Mouse (Mus musculus) A20 (cell line): ENCODE measurements at regions not wholly inside any gene's neighbourhood (a gene's known extent, or its start where the extent isn't known, plus 50 kb on each side); places are given as distances from the start of the nearest gene placed in this dataset.

Source experiments
- DNase-seq: peaks from one replicate; pipeline ENCODE4 v3.0.0-alpha.2; 2011; ENCODE audit warnings: low read depth, low spot score

DNA sequence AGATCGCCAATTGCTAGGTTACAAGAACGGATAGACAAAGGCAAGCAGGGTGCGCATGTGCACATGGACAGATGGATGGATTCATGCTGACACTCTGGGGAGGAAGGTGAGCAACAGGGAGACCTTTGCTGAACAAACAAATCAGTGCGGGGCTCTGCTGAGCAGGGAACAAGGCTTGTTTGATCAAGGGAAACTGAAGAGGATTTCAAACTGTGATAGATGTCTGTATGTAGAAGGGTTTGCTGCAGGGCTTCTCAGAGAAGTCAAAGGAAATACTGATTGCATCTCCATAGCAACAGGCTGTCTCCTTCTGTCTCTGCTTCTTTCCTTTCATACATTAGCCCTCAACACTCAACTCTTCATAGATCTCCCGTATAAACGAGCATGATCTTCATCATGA is 185.5 kb upstream of the Rnd3 start:
- no peak for DNase-seq

DNA sequence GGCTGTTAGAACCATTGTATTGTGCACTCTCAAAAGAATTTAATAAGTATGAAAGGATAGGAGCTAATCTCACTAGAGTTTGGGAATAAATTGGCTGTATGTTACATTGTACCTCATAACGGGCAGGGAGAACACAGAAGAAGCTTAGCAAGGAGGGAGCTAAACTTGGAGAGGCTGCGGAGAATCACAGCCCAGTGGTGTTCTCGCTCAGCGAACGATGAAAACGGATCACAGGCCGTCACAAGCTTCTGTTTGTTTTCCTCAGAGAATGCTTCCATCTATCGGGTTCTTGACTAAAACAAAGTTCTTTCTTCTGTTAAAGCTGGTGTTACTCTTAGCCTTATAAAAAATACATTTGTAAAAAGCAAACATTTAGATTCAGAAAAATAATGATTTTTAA is 178.2 kb upstream of the Rnd3 start:
- DNase-seq: no peak

DNA sequence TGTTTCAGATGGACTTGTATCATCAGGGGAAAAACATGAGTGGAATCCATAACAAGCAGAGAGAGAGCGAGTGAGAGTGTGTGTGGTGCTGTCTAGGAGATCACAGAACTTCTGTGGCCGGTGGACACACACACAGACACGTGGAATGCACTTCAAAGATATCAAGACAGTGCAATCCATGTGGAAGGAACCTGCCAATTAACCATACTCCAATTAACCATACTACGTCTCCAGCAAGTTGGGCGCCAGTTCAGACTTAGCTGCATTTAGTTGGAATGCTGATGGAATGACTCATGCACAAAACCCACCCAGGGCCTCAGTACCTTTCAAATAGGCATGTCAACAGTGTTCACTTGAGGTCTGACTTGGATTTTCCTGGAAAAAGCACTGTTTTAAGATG is 172.8 kb upstream of the Rnd3 start:
- DNase-seq: no peak

DNA sequence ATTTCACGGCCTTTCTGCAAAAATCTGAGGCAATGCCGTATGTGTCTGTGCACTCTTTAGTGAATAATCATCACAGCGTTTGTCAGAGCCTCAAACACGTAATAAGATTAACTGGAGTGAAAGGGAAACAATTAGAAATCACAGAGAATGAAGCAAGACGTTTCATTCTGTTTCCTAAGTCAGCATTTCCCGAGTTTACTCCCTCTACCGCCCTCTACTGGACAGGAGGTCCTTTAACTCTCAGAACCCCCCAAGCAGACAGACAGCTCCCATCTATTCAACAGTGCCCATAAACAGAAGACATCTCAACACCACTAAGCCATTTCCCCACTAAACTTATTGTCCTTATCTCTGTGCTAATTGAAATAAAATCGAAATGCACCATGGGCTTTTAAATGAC is 167.5 kb upstream of the Rnd3 start:
- no peak for DNase-seq

DNA sequence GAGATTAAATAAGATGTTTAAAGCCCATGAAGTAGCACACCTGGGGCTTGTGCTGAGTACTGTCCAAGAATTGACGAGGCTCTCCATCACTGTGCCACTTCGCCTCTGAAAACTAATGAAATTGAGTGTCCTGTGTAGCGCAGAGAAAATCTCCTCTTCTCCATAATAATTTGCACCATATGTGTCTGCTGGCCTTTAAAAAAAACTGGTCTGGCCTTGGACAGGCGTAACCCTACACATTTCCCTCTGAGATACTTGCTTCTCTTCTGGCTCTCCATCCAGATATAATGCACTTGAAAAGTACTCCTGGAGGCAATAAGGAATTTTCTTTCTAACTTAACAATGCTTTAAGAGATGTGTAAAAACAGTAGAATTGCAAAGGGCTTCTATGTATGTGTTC is 164.5 kb upstream of the Rnd3 start:
- no peak for DNase-seq

DNA sequence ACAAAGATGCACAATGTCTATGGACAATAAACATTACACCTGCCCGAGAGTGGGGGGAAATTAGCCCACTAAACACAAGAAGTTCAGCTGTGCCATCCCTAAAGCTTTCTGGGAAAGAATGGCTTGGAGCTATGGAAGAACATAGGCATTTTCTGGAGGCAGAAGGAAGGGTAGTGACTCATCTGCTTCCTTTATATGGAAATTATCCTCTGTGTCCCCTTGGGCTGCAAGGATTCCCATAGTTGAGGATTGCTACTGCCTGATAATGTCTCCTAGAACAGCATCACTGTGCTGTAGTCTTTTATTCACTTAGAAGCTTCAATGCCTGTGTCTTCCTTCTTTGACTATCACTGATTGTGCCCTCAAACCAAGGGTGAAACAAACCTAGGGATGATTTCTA is 157.3 kb upstream of the Rnd3 start:
- DNase-seq: no peak

DNA sequence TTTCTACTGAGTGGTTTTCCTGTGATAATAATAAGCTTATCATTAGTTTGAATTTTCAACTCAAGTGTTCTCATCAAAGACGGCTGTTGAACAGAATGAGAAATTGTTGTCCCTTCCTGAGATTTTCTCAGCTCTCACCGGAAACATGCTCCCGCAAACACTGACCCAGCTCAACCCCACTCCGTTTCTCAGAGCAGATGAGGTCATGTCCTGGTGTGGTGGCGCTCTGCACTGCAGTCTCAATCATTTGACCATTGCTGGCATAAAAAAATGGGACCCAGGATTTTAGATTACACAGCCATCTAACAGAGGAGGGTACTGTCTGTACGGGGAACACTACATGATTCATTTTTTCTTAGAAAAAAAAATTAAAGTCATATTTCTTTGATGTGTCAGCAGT is 156.5 kb upstream of the Rnd3 start:
- DNase-seq: no peak

DNA sequence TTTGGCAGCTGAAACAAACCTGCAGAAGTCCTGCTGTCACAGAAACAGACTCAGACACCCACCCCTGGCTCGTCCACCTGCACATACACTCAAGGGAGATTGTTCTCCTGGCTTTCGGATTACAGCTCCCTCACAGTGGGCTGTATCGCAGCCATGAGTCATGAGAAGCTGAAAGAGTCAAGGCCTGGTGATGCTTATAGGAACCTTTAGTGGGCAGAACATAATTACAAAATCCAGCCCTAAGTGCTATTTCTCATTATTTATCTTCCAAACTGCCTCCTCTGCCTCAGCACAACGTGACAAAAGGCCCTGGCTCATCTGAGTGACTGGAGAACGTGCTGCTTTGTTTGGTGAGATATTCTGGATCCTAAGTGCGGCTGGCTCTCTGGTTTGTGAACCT is 155.8 kb upstream of the Rnd3 start:
- DNase-seq: no peak

DNA sequence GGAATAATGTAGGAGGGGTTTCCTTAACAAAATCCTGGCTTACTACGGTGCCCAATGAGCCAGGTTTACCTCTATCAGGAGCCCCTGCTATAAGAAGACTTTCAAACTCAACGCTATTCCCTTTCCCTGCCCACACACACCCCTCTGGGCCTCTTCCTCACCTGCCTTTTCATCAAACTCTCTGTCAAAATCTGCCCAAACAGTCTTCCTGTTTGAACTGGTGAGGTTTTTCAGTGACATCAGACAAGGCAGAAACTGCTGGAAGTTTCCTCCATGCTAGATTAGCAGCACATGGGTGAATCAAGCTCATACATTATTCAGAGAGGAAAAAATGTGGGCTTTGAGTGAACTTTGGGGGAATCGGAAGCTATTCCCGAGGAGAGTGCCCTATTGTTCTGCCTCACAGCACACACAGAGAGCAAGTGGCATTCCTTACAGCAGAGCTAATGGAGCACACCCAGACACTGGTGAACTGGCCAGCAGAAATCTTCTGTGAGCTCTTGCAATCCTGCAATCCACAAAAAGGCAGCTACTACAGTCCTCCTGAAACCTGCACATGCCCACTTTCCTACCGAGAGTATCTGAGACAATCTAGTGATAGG is 141.8 kb upstream of the Rnd3 start:
- DNase-seq: no peak

DNA sequence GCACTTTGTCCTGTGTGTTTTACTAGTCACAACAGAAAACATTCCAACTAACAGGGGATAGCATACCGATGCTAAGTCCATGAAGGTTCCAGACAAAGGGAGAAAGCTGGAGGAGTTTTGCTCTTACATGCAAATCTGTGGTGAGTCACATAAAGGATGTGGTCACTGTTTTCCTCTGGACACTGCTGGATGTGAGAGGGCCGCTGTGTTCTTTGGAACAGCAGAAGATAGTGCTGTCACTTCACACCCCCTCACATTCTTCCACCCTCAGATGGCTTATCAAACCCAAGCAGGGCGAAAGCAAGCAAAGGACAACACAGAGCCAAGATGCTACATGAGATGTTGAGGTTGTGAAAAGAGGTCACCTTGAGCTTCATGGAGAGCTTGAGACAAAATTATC is 139.8 kb upstream of the Rnd3 start:
- no peak for DNase-seq

DNA sequence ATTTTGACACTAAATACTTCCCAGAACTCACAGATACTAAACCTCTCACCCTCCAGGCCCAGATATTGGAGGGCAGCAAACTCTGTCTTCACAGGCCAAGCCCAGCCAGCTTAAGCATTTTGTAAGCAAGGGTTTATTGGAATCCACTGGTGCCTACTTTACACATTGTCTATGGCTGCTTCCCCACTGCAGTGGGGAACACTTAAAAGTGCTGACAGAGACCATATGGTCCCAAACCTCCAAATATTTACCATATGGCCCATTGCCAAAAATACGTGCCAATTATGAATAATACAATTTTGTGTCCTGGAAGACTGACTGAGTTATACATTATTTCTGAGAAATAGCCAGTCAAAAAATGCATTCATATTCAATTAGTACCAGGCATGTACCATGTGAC is 136.7 kb upstream of the Rnd3 start:
- DNase-seq: no peak

DNA sequence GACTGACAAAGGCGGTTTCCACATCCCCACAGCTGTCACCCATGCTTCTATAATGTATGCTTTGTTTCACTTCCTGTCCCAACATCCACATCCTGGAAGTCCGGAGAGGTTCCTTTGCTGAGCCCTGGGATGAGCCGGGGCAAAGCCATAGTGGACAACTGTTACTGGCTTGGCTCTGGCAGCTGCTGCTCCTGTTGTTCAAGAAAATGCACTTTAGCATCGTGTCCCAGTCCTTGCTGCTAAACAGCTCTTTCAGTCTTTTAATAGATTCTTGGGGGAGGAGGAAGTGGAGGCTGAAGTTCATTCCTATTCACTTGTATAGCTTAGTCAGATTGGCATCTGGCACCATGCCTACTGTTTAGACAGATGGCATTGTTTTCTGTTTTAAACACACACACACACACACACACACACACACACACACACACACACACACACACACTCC is 135.9 kb upstream of the Rnd3 start:
- DNase-seq: no peak

DNA sequence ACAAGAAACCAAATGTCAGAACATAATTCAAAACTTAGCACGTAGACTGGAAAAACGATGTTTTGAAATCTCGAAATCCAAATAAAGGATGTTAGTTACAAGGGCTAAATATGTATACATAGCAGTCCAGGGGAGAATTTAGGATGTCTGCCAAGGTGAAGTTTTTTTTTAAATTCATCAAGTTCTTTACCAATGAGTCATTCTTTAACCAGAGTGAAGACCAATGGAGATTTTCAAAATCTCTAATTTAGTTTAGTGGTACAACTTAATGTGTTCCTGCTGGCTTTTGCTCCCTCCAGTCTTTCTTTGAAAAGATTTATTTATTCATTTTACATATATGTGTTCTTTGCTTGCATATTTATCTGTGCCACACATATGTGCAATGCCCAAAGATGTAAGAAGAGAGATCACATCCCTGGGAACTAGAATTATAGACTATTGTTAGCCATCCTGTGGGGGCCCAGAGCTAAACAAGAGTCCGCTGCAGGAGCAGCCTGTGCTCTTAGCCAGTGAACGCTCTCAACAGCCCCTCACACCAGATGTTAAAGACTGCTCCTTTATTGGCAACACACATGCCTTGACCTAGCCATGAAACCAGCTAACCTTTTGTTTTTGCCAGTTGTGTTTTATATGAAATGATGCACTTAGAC is 130.6 kb upstream of the Rnd3 start:
- no peak for DNase-seq

DNA sequence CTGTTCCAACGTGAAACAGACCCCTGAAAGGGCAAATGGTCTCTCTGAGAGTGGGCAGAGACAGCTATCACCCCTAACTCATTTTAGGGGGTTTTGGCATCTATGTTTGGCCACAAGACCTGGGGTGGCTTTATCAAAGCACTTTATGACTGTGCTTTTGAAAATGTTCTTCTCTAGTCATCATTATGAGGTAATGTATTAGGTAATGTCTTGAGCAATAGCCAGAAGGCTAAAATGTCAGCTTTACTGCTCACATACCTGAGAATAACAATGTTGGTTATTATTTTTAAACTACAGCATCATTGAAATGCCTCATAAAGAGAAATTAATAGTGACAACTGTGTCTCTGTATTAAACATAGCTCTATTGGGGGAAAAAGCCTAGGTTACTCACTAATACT is 129.9 kb upstream of the Rnd3 start:
- no peak for DNase-seq

DNA sequence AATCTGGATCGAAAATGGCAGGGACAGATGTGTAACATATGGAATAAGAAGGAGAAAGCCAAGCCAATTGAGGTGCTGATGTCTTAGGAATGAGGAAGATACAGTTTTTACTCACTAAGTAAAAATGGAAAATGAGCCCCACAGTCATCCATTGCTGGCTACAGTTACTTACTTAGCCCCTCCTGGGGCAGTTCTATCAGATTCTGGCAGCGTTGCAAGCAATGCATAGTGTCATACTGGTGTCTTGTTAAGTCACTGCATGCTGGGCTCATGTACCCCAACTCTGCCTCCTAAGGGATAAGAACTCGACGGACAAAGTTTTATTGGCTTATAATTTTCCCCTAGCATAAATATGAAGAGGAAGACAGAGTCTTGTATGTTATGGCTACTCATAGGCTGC is 129.4 kb upstream of the Rnd3 start:
- DNase-seq: no peak

DNA sequence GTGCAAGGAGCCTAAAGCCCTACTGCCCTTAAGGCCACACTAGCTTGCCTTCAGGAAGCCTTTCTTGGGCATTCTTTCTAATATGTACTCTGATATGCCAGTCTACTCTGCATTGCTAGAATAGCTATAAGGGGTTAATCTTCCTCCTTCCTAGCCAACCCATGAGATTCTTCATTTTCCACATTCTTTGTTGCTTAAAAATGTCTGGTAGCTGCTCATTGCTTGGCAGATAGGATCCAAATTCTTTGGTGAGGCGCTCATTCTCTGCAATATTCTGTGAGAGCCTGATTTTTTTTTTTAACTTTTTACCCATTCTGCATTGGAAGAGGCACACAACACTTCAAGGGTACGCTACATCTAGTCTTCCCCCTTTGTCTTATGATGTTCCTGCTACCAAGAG is 127.7 kb upstream of the Rnd3 start:
- no peak for DNase-seq

DNA sequence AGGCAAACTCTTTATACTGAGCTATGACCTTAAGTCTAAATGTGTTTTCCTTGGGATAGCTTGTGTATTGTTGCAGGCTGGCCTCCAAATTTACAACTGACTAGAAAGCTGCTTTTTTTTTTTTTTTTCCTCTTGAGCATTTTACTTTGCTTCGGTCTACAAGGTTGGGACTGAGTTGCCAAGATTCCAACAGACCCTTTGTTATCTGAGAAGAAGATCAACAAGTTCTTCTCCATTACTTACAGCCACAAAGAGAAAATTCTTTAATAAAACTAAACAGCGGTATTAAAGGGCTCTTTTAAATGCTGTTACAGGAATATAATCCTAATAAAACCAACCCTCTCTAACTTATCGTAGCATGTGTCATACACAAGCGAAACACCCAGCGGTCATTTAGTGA is 124.4 kb upstream of the Rnd3 start:
- DNase-seq: no peak

DNA sequence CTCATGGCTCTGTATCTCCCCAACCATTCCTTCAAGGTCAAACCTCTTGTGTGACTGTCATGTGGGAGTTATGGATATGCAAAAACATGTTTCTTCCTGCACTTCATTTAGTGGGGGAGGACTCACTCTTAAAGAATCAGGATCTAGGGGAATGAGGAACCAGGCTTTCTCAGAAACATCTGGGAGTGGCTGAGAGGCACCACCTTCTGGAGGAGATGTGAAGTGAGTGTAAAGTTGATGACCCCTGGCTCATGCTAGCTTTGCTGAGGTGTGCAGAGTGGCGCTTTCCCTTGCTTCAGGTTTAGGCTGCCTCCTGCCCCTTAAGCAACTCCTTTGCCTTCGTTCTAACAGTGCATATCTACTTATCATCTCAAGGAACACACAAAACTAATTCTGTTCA is 119.6 kb upstream of the Rnd3 start:
- DNase-seq: no peak

DNA sequence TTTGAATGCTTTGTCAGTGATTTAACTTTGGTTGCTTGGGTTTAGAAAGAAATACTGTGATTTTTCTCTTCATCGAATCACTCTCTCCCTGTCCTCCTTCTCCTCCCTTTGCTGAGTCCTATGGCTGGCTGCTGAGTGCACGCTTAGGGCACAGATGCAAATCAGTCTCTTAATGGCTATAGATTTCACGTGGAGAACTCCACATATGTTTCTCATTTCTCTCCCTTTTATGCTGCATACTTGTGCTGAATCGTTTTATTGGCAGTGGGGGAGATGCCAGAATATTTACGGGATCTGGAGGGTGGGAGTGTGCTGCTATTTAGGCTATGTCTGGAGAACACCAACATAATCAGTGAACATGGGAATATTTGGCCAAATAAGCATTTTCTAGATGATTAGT is 118.8 kb upstream of the Rnd3 start:
- DNase-seq: no peak

DNA sequence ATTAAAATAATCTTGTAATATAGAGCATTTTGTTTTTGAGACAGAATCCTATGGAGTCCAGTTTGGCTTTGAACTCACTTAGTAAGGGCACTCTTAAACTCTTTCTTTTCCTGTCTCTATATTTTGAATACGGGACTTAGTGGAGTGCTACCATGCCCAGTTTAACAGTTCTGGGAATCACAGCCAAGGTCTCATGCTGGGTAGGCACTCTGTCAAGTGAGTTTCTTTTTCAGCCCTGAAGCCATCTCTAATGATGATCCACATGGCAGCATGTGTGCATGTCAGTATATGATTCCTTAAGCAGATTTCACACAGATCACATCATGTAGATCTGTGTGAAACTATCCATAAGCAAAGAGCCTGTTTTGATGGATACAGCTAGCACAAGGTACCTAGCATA is 113.6 kb upstream of the Rnd3 start:
- no peak for DNase-seq

DNA sequence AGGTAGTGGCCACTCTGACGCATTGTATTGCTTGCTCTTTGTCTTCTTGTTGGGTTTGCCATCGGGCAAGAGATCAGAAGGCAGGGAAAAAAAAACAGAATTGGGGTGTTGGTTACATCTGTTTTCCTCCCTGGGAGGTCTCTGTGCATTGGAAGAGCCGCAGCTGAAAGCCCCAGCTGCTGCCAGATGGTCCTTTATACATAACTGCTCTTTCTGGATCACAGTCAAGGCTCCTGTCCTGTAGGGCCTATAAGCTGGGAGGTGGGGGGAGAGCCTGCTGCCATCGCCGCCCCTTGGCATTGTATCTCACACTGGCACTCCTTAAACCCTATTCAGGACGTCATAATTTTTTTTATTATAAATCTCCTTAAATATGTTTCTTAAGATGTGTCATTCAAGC is 101.9 kb upstream of the Rnd3 start:
- no peak for DNase-seq

DNA sequence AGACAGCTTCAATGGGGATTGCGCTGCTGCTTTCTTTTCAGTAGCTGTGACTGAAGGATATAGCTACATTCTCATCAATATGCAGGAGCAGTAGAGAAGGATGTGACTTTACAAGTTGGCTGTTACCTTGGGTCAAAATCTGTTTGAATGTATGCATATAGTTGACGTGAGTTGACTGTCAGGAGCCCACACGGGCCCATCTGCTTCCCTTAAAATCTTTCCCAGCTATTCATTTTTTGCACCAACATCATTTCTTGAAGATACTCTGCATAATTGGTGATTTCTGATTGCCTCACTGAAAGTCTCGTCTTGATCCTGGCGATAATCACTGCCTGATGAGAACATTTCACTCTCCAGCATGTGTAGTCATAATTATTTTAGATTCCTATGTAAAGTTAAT is 92.7 kb upstream of the Rnd3 start:
- no peak for DNase-seq

DNA sequence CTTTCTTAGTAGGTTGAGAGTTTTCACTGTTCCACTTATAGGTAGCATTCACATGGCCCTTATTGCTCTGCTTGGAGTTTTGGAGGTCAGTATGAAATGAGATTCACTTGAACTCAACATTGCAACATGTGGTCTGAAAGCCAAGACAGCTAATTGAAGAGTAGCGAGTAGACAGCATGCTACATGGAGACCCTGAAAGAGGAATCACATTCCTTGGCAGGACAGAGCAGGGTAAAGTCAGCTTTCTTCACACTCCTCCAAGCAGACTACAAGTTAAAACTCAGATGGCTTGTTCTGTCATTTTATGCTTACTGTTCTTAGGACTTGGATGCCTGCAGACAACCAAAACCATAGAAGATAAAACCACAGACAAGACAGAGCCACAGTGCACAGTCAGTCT is 91.1 kb upstream of the Rnd3 start:
- DNase-seq: no peak

DNA sequence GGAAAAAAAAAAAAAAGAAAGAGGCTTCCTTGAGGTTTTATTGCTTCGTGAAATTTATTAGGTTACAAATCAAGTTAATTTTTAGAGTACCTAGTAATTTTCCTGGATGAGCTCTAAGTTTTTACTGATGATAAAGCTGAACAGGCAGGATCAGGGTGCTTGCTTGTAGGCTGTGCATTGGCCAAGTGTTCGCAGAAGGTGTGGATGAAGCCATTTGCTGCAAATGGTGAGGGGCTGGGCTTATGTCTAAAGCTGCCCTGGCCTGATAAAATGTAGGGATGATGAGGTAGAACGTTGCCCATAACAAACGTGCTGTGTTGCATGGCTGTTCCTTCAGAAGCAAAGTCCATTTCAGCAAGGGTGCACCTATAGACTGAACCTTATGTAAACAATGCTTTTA is 90.1 kb upstream of the Rnd3 start:
- no peak for DNase-seq
